Mouse (Mus musculus) CD4-positive, CD25-positive, alpha-beta regulatory T cell (primary cell): ENCODE data around the gene Slc22a6. TPM values are rescaled to one million over a fixed set of nuclear protein-coding genes. Genes with fewer than 3 reads are reported as not detected.

Source experiments
- polyA plus RNA-seq: library from polyadenylated mRNA; unstranded; fragments of 100-300 nt; shearing (Covaris generic); gene quantifications from one replicate; pipeline ENCODE4 v1.2.1, GENCODE M21; 2017

The Slc22a6 gene
- polyA plus RNA-seq = not detected

DNA sequence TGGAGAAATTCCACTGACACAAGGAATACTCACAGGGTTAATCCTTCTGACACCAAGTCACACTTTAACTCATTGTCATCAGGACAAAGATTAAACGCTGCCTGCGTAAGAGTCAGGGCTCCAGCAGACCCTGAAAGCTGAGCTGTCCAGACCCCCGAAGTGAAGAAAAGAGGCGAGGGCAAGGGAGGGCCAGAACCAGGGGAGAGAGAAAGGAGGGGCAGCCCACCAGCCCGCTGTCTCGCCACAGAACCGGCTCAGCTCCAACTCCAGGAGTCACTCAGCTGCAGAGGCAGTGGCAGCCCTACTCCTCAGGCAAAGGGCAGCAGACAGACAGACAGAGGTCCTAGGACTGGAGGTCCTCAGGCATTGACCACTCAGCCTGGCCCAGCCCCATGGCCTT lies at the start of gene Slc22a6:
Gene Slc22a6 (plus strand): TSS at position 136 of the 400 bp plus-strand sequence.

GRCm38 (mm10) chr19:8590954-8591353 lies 26.9 kb upstream of the Slc22a6 start, which contains the start of gene Slc22a8:
Slc22a8 (plus strand) TSS chr19:8591254.

DNA sequence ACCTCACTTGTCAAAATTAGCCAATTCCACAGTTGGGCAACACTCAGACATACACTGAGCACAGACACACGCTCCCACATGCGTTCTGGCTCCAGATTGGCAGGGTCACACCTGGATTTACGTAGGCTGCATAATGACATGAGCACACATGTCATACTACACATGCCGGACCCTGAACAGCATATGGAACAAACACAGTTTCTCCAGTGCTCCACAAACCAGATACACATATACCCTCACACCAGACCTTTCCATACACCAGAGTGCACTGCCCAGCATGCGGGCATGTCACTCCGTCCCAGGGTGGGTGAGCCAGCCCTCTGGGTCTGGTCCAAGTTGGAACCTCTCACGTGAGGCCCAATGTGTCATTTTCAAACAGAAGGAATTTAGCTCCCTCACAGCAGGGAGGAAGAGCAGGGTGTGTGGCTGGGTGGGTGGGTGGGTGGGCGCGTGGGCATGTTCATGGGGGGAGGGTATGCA lies 45.6 kb downstream of the Slc22a6 start, which contains the start of gene Chrm1:
Gene Chrm1 (plus strand): TSS at position 430 of the 480 bp plus-strand sequence.

Other genes with a start within 250 kb of the Slc22a6 start
- not detected for gene Slc22a30, start 212.9 kb upstream of the Slc22a6 start, polyA plus RNA-seq
- not detected for gene Slc22a8, start 26.8 kb upstream of the Slc22a6 start, polyA plus RNA-seq
- not detected for gene Chrm1, start 45.8 kb downstream of the Slc22a6 start, polyA plus RNA-seq
- 136 TPM for gene Slc3a2, start 105.3 kb downstream of the Slc22a6 start, polyA plus RNA-seq
- 83.3 TPM for gene Wdr74, start 117.8 kb downstream of the Slc22a6 start, polyA plus RNA-seq
- 1.5 TPM for gene 1700092M07Rik, start 122.7 kb downstream of the Slc22a6 start, polyA plus RNA-seq
- gene Stx5a, start 123.4 kb downstream of the Slc22a6 start, polyA plus RNA-seq = 164 TPM
- gene Nxf1, start 139.0 kb downstream of the Slc22a6 start, polyA plus RNA-seq = 263 TPM
- 104 TPM for gene Tmem223, start 153.0 kb downstream of the Slc22a6 start, polyA plus RNA-seq
- 161 TPM for gene Tmem179b, start 156.4 kb downstream of the Slc22a6 start, polyA plus RNA-seq
- gene Taf6l, start 168.4 kb downstream of the Slc22a6 start, polyA plus RNA-seq = 18.0 TPM
- gene Polr2g, start 180.5 kb downstream of the Slc22a6 start, polyA plus RNA-seq = 150 TPM
- gene Zbtb3, start 184.5 kb downstream of the Slc22a6 start, polyA plus RNA-seq = 1.6 TPM
- 39.7 TPM for gene Ttc9c, start 201.3 kb downstream of the Slc22a6 start, polyA plus RNA-seq
- gene Hnrnpul2, start 202.0 kb downstream of the Slc22a6 start, polyA plus RNA-seq = 13.3 TPM
- 1.7 TPM for gene AC129217.1, start 211.7 kb downstream of the Slc22a6 start, polyA plus RNA-seq
- 86.8 TPM for gene Bscl2, start 219.4 kb downstream of the Slc22a6 start, polyA plus RNA-seq
- 0.13 TPM for gene Gng3, start 221.2 kb downstream of the Slc22a6 start, polyA plus RNA-seq
- gene Lrrn4cl, start 232.7 kb downstream of the Slc22a6 start, polyA plus RNA-seq = 0.12 TPM